Mouse (Mus musculus): ENCODE measurements around the gene Chchd10.
A peak's percentile ranks its signal among the peaks of the same experiment; 100 is the strongest.

Gene Chchd10

DNA sequence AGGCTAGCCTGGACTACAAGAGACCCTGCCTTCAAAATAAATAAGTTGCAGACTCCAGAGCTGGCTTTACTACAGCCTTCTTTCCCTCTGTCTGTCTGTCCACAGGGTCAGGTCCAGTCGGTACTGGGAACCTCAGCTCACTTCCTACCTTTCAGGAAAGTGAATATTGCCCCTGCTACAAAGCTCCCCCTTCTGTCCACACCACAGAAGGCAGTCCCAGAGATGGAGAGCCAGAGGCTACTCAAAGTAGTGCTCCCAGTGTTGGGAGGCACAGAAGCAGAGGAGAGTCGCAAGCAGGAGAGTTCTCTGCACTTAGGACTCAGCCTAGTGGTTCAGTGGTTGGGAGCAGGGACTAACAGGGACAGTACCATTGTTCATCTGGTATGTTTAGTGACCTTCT lies 8.6 kb upstream of the Chchd10 start:
- no peak for DNase-seq (ENCODE audit: low read depth, low spot score)

GRCm38 (mm10) chr10:75926396-75926795 lies 6.5 kb upstream of the Chchd10 start:
- DNase-seq (ENCODE audit: low read depth, low spot score): no peak

DNA sequence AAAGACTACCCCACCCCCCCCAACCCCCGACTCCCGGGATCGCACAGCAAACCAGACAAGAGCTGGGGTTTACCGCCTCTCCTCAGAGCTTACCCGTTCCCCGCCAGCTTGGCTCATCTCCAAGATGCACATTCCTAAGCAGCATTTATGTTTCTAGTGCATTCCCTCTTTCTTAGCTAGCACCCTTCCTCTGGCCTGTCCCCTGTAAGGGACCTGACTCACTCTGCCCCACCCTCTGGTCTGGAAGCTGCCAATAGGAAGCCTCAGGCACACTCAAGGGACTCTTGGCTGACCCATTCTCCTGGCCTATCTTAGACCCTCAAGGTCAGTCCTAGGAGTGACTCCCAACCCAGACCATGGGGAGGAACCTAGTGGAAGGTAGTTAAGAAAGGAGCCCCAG lies 2.6 kb upstream of the Chchd10 start:
- no peak for DNase-seq (ENCODE audit: low read depth, low spot score)

DNA sequence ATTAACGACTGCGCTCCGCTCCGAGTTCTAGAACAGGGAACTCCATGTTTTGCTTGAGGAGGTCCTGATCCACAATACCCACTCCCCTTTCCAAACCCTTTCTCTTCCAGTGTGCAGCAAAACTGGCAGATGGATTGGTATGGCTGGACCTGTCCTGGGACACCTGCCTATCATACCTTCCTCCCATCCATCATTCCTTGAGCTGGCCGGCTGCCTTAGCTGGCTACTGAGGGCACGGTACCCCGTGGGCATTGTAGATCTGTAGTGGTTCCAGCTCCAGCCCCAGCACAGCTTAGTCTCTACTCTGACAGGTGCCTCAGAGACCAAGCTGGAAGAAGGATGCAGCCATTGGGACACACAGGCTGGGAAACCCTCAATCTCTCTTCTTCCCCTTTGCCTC lies 1.6 kb upstream of the Chchd10 start:
- no peak for DNase-seq (ENCODE audit: low read depth, low spot score)

- no peak for DNase-seq (ENCODE audit: low read depth, low spot score)
Measured at GRCm38 (mm10) chr10:75932081-75932678, 750 bp upstream of the Chchd10 start.

- DNase-seq (ENCODE audit: low read depth, low spot score): no peak
Measured at GRCm38 (mm10) chr10:75934991-75935390, 2.1 kb downstream of the Chchd10 start.

- DNase-seq (ENCODE audit: low read depth, low spot score): peak; percentile 85
Measured at GRCm38 (mm10) chr10:75935680-75936541, 3.0 kb downstream of the Chchd10 start, which contains the start of gene Mmp11. Gene Mmp11 (minus strand): TSS chr10:75936496.

DNA sequence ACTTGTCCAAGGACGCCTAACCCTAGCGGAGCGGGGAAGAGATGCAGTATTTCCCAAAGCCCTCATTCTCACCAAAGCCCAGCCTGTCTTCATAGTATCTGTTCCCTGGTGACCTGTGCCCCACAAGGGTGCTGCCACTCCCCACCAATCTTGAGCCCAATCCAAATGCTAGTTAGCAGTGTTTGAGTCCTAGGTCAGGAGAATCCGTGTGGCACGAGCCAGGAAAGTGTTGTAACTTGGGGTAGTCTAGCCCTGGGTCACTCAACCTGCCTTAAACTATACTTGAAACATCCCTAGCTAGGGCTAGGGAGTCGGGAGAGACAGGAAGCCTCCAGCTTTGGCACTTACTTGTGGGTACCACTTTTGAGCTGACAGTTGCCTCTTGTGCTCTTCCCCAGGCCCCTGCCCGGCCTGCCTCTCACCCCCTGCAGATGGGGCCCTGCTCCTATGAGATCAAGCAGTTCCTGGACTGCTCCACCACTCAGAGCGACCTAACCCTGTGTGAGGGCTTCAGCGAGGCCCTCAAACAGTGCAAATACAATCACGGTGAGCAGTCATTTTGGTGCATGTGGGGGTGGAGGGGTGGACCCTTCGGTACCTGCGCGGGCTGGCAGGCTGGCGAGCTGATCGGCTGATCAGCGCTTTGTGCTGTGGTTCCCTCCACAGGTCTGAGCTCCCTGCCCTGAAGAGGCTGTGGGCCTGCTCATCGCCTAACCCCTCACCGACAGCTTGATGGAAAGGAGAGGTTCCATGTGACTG lies 4.2 kb downstream of the Chchd10 start:
- no peak for DNase-seq (ENCODE audit: low read depth, low spot score)

GRCm38 (mm10) chr10:75937851-75938643 lies 5.1 kb downstream of the Chchd10 start:
- DNase-seq (ENCODE audit: low read depth, low spot score): no peak

DNA sequence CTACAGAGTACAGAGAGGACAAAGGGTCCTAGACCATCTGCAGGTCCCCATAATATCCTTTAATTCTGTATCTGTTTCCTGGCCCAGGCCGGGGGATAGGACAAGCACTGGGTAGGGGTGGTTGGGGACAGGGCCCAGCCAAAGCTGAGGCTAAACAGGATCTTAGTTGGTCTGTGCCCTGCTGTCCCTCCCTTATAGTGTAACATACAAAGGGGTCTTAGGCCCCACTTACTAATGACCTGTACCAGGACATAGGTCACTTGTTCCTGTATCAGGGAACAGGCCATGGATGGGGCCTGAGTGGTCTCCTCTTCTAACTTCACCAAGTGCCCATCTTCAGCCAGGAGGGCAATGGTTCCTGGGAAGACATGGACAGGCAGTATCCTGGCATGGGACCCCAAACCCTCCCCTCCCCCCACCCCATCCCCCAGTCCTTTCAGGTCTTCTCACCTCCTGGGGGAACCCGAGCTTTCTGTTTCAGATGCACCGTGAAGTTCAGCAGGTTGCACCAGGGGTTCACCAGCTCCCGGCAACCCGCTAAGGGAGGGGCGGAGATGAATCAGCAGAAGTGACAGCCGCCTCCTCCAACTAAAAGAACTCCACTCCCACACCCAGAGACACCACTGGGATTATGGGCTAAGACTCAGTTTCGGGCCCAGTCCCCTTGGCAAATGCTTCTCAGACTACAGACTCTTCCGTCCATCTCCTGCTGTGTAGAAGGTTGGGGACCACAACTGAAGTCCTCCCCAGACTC lies 6.7 kb downstream of the Chchd10 start:
- no peak for DNase-seq (ENCODE audit: low read depth, low spot score)

DNA sequence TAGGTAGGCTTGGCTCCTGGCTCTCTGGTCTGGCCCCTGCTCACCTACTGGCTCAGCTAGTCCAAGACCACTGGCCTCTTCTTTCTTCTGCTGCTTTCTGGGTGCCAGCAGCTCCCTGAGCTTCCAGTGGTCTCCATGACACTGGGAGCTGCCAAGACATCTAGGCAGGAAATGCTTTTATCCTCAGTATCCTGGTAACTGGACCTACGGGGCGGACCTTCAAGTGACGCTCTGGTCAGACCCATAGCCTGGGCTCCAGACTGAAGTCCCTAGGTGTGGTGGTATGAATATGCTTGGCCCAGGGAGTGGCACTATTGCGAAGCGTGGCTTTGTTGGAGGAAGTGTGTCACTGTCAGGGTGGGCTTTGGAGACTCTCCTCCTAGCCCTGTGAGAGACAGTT lies 7.6 kb downstream of the Chchd10 start, which contains the start of gene Gm867:
Gm867 (minus strand) TSS at position 153 of the 400 bp plus-strand sequence.
- no peak for DNase-seq (ENCODE audit: low read depth, low spot score)

- DNase-seq (ENCODE audit: low read depth, low spot score): no peak
Measured at GRCm38 (mm10) chr10:75941042-75941824, 8.3 kb downstream of the Chchd10 start.

DNA sequence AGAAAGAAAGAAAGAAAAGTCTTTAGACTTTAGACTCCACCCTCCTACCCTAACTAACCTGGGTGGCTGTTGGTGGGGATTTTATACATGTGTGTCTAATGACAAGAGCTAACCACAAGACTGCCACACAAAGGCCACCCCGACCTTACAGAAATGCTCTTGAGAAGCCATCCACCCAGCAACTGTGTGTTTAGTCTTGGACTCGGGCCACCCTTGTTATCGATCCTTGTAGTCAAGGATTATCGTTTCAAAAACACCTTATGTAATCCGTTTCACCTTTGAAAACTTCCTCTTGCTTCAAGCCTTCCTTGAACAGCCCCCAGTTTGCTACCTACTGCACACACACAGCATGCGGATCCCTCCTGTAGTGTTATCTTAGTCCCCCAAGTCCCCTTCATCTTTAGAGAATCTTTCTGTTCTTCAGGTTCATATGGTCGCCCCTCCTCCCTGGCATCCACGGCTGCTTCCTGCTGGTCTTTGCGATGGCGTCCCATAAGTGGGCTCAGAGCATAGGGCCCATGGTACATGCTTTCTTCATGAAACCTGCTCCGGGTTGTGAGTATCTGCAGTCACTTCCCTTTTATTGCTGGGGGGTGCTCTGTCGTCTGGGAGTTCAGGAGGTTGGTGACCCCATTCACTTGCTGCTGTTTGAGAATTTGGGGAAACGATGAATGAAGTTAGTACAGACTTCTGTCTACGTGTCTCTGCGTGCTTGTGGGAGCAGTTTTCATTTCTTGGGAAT lies 10.0 kb downstream of the Chchd10 start, which contains the start of gene Vpreb3:
Vpreb3 (plus strand) TSS at position 322 of the 742 bp plus-strand sequence.
- no peak for DNase-seq (ENCODE audit: low read depth, low spot score)

DNA sequence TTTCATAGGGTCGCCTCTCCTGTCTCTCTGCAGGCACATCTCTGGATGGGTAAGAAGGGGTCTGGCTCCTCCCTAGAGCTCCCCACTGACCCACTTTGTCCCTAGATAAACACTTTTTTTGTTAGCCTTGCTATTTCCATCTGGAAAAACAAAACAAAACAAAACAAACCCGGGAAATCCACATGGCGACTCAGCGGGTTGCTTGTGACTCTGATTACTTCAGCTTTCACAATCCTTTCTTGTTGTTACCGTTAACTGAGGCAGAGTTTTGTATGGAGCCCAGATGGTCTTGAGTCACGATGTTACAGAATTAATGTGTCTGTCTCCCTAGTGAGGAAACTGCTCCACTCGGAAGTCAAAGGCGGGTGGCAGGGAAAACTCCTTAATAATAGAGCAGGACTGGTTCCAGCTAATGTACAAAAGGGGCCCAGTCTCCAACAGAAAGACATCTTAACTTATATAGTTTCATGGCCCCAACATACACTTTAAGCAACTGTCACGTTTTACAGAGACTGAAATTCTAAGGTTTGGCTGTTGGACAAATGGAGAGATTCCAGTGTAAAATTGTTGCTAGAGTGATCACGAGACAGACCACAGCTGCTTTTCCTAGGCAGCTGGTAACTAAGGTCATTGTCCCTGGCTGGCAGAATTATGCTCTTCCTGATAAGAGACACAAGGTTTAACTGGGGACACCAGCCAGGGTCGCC lies 11.3 kb downstream of the Chchd10 start:
- no peak for DNase-seq (ENCODE audit: low read depth, low spot score)

DNA sequence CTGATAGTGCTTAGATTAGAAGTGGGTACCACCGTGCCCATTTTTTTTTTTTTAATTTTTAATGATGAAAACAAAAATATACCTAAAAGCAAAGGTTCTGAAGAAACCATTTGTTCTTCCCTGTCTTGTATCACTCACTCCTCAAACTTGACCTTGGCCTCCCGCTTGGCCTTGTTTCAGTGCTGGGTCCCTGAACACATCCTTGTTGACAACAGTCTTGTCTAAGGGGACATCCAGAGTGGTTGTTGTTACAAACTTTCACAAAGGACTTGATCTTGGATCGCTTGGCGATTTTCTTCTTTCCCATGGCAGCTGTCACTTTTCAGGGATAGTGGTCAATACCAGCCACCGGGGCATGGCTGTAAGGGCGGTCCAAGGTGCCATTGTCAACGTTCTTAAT lies 12.3 kb downstream of the Chchd10 start:
- no peak for DNase-seq (ENCODE audit: low read depth, low spot score)

DNA sequence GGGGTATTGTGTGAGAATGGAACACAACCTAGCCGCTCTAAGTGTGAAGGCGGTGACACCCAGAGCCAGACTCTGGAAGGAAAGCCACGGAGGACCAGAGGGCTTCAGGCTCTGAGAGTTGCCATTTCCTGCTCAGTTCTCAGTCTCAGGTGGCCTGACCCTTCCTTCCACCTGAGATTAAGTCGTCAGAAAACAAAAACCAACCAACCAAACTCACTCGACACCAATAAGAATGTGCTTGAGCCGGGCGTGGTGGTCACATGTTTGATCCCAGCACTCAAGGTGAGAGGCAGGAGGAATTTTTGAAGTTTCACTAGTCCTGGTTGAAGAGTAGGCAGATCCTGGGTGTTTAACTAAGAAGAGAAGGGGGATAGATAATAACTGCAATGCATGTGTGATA lies 13.0 kb downstream of the Chchd10 start:
- no peak for DNase-seq (ENCODE audit: low read depth, low spot score)

DNA sequence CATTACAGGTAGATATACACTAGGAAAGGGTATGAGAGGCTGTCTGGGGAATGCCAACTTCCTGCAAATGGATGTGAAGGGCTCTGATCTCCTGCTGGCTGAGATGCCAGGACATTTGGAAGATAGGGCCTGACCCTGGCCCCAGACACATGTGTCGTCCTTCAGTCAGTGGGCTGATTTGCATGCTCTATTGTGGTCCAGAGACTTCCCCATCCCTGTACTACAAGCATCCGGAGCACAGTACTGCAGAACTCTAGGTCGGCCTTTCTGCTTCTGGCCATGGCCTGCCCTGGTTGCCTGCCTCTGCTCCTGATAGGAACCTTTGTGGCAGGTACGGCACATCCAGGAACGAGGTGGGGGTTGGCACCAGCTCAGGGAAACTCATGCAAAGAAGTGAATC lies 15.1 kb downstream of the Chchd10 start:
- no peak for DNase-seq (ENCODE audit: low read depth, low spot score)
